8 mouse cellular contexts compared by ENCODE assay signal in genomic region chr11:115603476-115604303, GRCm38 (mm10). TPM values are rescaled to one million over a fixed set of nuclear protein-coding genes. Genes with fewer than 3 reads are reported as not detected.
DNase-seq lines count a peak whose midpoint lies in the region; ATAC-seq and TF ChIP-seq lines count a peak whose summit lies in the region.

Mrps7 (plus strand) TSS chr11:115603925.
Gga3 (minus strand) TSS chr11:115604051.

- H3K9ac ChIP-seq in heart, embryonic 15.5 days, result peak within 1 kb of the TSS; percentile 99
- H3K9ac ChIP-seq in liver, embryonic 14.5 days (replicated peaks), result peak within 1 kb of the TSS; percentile 89
- peak within 1 kb of the TSS; percentile 95 for H3K9ac ChIP-seq in neural tube, embryonic 11.5 days (ENCODE audit: low read length)
- peak within 1 kb of the TSS; percentile 94 for H3K9ac ChIP-seq in stomach, postnatal 0 days (ENCODE audit: low read length)

- peak; percentile 55; the same call in 1 of the 2 replicates for TF ChIP-seq EP300 in liver, embryonic 14.5 days (IDR thresholded peaks at IDR 0.05; ENCODE audit: low read depth)
- peak; percentile 95 for TF ChIP-seq EP300 in stomach, postnatal 0 days (optimal IDR thresholded peaks at IDR 0.05)

- under 1% methylated on average over 88 of the region's 93 CpGs for WGBS in forebrain, embryonic 10.5 days
- WGBS in heart, embryonic 15.5 days, result under 1% methylated on average over 85 of the region's 93 CpGs
- under 1% methylated on average over 70 of the region's 93 CpGs for WGBS in liver, embryonic 14.5 days (ENCODE audit: insufficient replicate concordance)
- under 1% methylated on average over 85 of the region's 93 CpGs for WGBS in neural tube, embryonic 11.5 days
- WGBS in stomach, postnatal 0 days, result under 1% methylated on average over 84 of the region's 93 CpGs

- H3K4me3 ChIP-seq in forebrain, embryonic 10.5 days, result peak within 1 kb of the TSS; percentile 100
- H3K4me3 ChIP-seq in heart, embryonic 15.5 days, result peak within 1 kb of the TSS; percentile 90
- peak within 1 kb of the TSS; percentile 86 to 96 for H3K4me3 ChIP-seq in liver, embryonic 14.5 days (ENCODE audit: insufficient read depth in 1 of 2, low read depth in 2 of 2, low read length in 2 of 2)
- H3K4me3 ChIP-seq in neural tube, embryonic 11.5 days (ENCODE audit: low read depth, low read length), result peak within 1 kb of the TSS; percentile 98
- peak within 1 kb of the TSS; percentile 96 for H3K4me3 ChIP-seq in stomach, postnatal 0 days (ENCODE audit: low read depth, low read length)

- peaks cover 68% of the 10 kb centered on the region for H3K36me3 ChIP-seq in forebrain, embryonic 10.5 days (replicated peaks)
- peaks cover 30% of the 10 kb centered on the region for H3K36me3 ChIP-seq in heart, embryonic 15.5 days
- H3K36me3 ChIP-seq in liver, embryonic 14.5 days (replicated peaks; ENCODE audit: control insufficient read depth, insufficient read depth, low read depth), result peaks cover 25% of the 10 kb centered on the region
- peaks cover 15% of the 10 kb centered on the region for H3K36me3 ChIP-seq in neural tube, embryonic 11.5 days (ENCODE audit: control insufficient read depth, insufficient read depth, low read length)
- H3K36me3 ChIP-seq in stomach, postnatal 0 days (ENCODE audit: control insufficient read depth, insufficient read depth, low read length), result peaks cover 17% of the 10 kb centered on the region; the same call in 1 of the 2 replicates

- peak within 1 kb of the TSS; percentile 94 for H3K4me2 ChIP-seq in heart, embryonic 15.5 days
- H3K4me2 ChIP-seq in liver, embryonic 14.5 days (ENCODE audit: low read depth), result peak within 1 kb of the TSS; percentile 96
- H3K4me2 ChIP-seq in neural tube, embryonic 11.5 days (ENCODE audit: low read depth), result peak within 1 kb of the TSS; percentile 83
- H3K4me2 ChIP-seq in stomach, postnatal 0 days (replicated peaks; ENCODE audit: low read depth), result peak within 1 kb of the TSS; percentile 90

- peak; percentile 95 for ATAC-seq in CD4-positive, CD25-positive, alpha-beta regulatory T cell, adult 4 months
- ATAC-seq in heart, embryonic 15.5 days (replicated peaks; ENCODE audit: insufficient number of reproducible peaks, insufficient read depth, low FRiP score, low read depth), result peak; percentile 95
- peak; percentile 96 for ATAC-seq in liver, embryonic 14.5 days (ENCODE audit: insufficient read depth)
- ATAC-seq in neural tube, embryonic 11.5 days (ENCODE audit: insufficient read depth, low FRiP score, low TSS enrichment), result peak; percentile 96
- peak; percentile 97 for ATAC-seq in stomach, postnatal 0 days (ENCODE audit: low FRiP score, low TSS enrichment)

- DNase-seq in c-Kit-negative CD71-positive TER-119-positive erythroid progenitor cells, embryonic 14.5 days (ENCODE audit: low read depth, low spot score), result peak; percentile 87
- peak; percentile 88 for DNase-seq in forebrain, embryonic 10.5 days (ENCODE audit: extremely low spot score, low spot score)
- peak; percentile 92 to 96 for DNase-seq in kidney, postnatal 25 days
- peak; percentile 77 to 82 (median 78) for DNase-seq in liver, embryonic 14.5 days (ENCODE audit: low read depth in 3 of 3, low spot score in 3 of 3)
- DNase-seq in neural tube, embryonic 11.5 days (ENCODE audit: low spot score), result peak; percentile 95
- peak; percentile 94 for DNase-seq in stomach, postnatal 0 days (ENCODE audit: low spot score)

- peak within 1 kb of the TSS; percentile 98 for H3K27ac ChIP-seq in forebrain, embryonic 10.5 days
- H3K27ac ChIP-seq in heart, embryonic 15.5 days, result peak within 1 kb of the TSS; percentile 93
- H3K27ac ChIP-seq in liver, embryonic 14.5 days, result peak within 1 kb of the TSS; percentile 27
- H3K27ac ChIP-seq in neural tube, embryonic 11.5 days (ENCODE audit: low read depth, low read length), result peak within 1 kb of the TSS; percentile 83
- H3K27ac ChIP-seq in stomach, postnatal 0 days (replicated peaks), result peak within 1 kb of the TSS; percentile 94

- no peak for TF ChIP-seq CTCF in liver, embryonic 14.5 days (IDR thresholded peaks at IDR 0.05; ENCODE audit: low read depth)
- no peak; the same call in 1 of the 2 replicates for TF ChIP-seq CTCF in stomach, postnatal 0 days (IDR thresholded peaks at IDR 0.05; ENCODE audit: low read depth)

- no peaks in the 10 kb centered on the region for H3K27me3 ChIP-seq in forebrain, embryonic 10.5 days (ENCODE audit: poor library complexity, severe bottlenecking)
- no peaks in the 10 kb centered on the region for H3K27me3 ChIP-seq in heart, embryonic 15.5 days
- H3K27me3 ChIP-seq in liver, embryonic 14.5 days (ENCODE audit: control insufficient read depth, insufficient read depth, low read length), result no peaks in the 10 kb centered on the region
- H3K27me3 ChIP-seq in neural tube, embryonic 11.5 days (ENCODE audit: control insufficient read depth, insufficient read depth, low read length), result no peaks in the 10 kb centered on the region
- no peaks in the 10 kb centered on the region for H3K27me3 ChIP-seq in stomach, postnatal 0 days (ENCODE audit: control insufficient read depth, insufficient read depth, low read length)

- peaks cover 39% of the 10 kb centered on the region for H3K4me1 ChIP-seq in forebrain, embryonic 10.5 days
- peaks cover 46% of the 10 kb centered on the region for H3K4me1 ChIP-seq in heart, embryonic 15.5 days (replicated peaks)
- H3K4me1 ChIP-seq in liver, embryonic 14.5 days (replicated peaks; ENCODE audit: control insufficient read depth in 2 of 2, insufficient read depth in 2 of 2, low read length in 1 of 2), result peaks cover 12 to 17% of the 10 kb centered on the region in 2 experiments
- H3K4me1 ChIP-seq in neural tube, embryonic 11.5 days (ENCODE audit: control insufficient read depth, insufficient read depth, low read length), result peaks cover 16% of the 10 kb centered on the region
- H3K4me1 ChIP-seq in stomach, postnatal 0 days (replicated peaks; ENCODE audit: control insufficient read depth, insufficient read depth), result no peaks in the 10 kb centered on the region

- no peaks in the 10 kb centered on the region for H3K9me3 ChIP-seq in forebrain, embryonic 10.5 days
- no peaks in the 10 kb centered on the region for H3K9me3 ChIP-seq in heart, embryonic 15.5 days (replicated peaks)
- H3K9me3 ChIP-seq in liver, embryonic 14.5 days (ENCODE audit: control insufficient read depth, low read length), result no peaks in the 10 kb centered on the region
- H3K9me3 ChIP-seq in neural tube, embryonic 11.5 days (ENCODE audit: control insufficient read depth, low read length), result no peaks in the 10 kb centered on the region
- no peaks in the 10 kb centered on the region for H3K9me3 ChIP-seq in stomach, postnatal 0 days (ENCODE audit: control insufficient read depth, low read length)

RNA-seq across cellular contexts. Expression of gene Mrps7, which starts in this region (rescaled TPM):
- polyA plus RNA-seq in CD4-positive, CD25-positive, alpha-beta regulatory T cell, adult 4 months (2017; shearing (Covaris generic)), result 10 to 100 TPM; 26.9 to 31.1 TPM
- 106 TPM in 2 replicates for polyA plus RNA-seq in forebrain, embryonic 10.5 days (2016; fragmentation: Nextera tagmentation; extraction: Ambion mirVana)
- 76.2 and 80.1 TPM in 2 replicates for polyA plus RNA-seq in heart, embryonic 15.5 days (2015; fragmentation: Nextera tagmentation; extraction: Ambion mirVana)
- 16.2 and 24.1 TPM in 2 replicates for polyA plus RNA-seq in liver, embryonic 14.5 days (2012; rRNA removed)
- 52.6 and 53.3 TPM in 2 replicates for polyA plus RNA-seq in liver, embryonic 14.5 days (2014; fragmentation: Nextera tagmentation; extraction: Ambion mirVana)
- 95.5 and 97.9 TPM in 2 replicates for polyA plus RNA-seq in neural tube, embryonic 11.5 days (2014; fragmentation: Nextera tagmentation; extraction: Ambion mirVana)
- 52.6 and 58.4 TPM in 2 replicates for polyA plus RNA-seq in stomach, postnatal 0 days (2015; fragmentation: Nextera tagmentation; extraction: Ambion mirVana)

RNA-seq across cellular contexts. Expression of gene Gga3, which starts in this region (rescaled TPM):
- 10 to 100 TPM; 35.0 to 43.9 TPM for polyA plus RNA-seq in CD4-positive, CD25-positive, alpha-beta regulatory T cell, adult 4 months (2017; shearing (Covaris generic))
- polyA plus RNA-seq in forebrain, embryonic 10.5 days (2016; fragmentation: Nextera tagmentation; extraction: Ambion mirVana), result 29.6 and 35.0 TPM in 2 replicates
- polyA plus RNA-seq in heart, embryonic 15.5 days (2015; fragmentation: Nextera tagmentation; extraction: Ambion mirVana), result 13.7 and 16.3 TPM in 2 replicates
- polyA plus RNA-seq in liver, embryonic 14.5 days (2012; rRNA removed), result 9.2 and 17.2 TPM in 2 replicates
- polyA plus RNA-seq in liver, embryonic 14.5 days (2014; fragmentation: Nextera tagmentation; extraction: Ambion mirVana), result 6.4 and 7.2 TPM in 2 replicates
- 31.4 and 31.7 TPM in 2 replicates for polyA plus RNA-seq in neural tube, embryonic 11.5 days (2014; fragmentation: Nextera tagmentation; extraction: Ambion mirVana)
- polyA plus RNA-seq in stomach, postnatal 0 days (2015; fragmentation: Nextera tagmentation; extraction: Ambion mirVana), result 5.2 TPM in 2 replicates

Comparison
In these comparisons a context has a peak if more than half of its experiments do, and no peak if none do; other contexts are left out.
1. Peak in every context shown above with its lines: DNase-seq, ATAC-seq, H3K4me3 ChIP-seq and H3K27ac ChIP-seq.
2. H3K27ac ChIP-seq: peak in every context shown above with its lines; median percentile 98 in forebrain, embryonic 10.5 days; 94 in stomach, postnatal 0 days; 93 in heart, embryonic 15.5 days; 83 in neural tube, embryonic 11.5 days; 27 in liver, embryonic 14.5 days.